Mouse (Mus musculus): ENCODE data around the gene Vangl1. TPM values are rescaled to one million over a fixed set of nuclear protein-coding genes. Genes with fewer than 3 reads are reported as not detected.

Gene Vangl1
- polyA plus RNA-seq, 1 experiment: 9.7 TPM

GRCm38 (mm10) chr3:102242854-102243253, 38.4 kb upstream of the Vangl1 start:
- H3K4me1 ChIP-seq (replicated peaks; ENCODE audit: control insufficient read depth, insufficient read depth, low read length): no peaks in the 10 kb centered on the region
- no peak overlapping the region for H3K27ac ChIP-seq (ENCODE audit: control insufficient read depth, insufficient read depth, low read length)
- no peaks in the 10 kb centered on the region for H3K27me3 ChIP-seq (ENCODE audit: control insufficient read depth, insufficient read depth, low read length)
- no peak for DNase-seq
- TF ChIP-seq POLR2A (IDR thresholded peaks at IDR 0.05; ENCODE audit: control insufficient read depth, extremely low read depth, insufficient read depth, low read length, poor library complexity): no peak
- no peak for TF ChIP-seq CTCF (IDR thresholded peaks at IDR 0.05; ENCODE audit: borderline replicate concordance, control insufficient read depth, extremely low read depth, insufficient read depth, low read length, poor library complexity)
- 48% methylated on average over 5 of the region's 5 CpGs for WGBS
- no peaks in the 10 kb centered on the region for H3K36me3 ChIP-seq (ENCODE audit: control insufficient read depth, insufficient read depth, low read length)
- H3K4me3 ChIP-seq (ENCODE audit: control insufficient read depth, insufficient read depth, low read length): no peak overlapping the region

DNA sequence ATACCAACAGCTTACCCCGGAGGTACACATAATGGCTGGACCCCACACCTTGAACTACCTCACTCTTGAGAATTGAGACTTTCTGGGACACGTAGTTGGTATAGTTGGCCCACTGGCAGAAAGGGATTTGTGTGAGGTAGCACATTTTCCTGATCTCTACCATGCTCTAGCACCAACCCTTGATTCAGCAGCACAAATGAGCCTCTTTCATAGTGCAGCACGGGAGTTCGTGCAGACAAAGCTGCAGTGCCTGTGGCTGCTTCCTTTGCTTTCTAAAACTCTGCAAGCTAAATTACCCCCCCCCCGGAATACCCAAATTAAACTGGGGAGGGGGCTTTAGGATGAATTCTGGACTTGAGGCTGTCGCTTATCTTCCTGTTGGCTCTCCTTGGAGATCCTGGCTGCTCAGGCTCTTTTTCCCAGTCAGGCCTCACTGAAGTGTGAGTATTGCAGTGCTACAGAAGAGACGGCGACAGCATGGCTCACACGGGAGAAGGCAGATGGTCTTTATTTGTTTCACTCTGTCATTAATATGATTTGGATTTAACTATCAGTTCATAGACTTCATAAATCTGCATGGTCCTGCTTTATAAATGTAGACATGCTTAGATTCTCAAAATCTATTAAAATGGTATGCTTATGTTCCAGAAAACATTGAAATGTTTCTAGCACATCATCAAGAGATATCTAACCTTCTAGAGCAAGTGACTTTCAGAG, 27.1 kb upstream of the Vangl1 start:
- TF ChIP-seq POLR2A (IDR thresholded peaks at IDR 0.05; ENCODE audit: control insufficient read depth, extremely low read depth, insufficient read depth, low read length, poor library complexity) (no peak), CTCF (IDR thresholded peaks at IDR 0.05; ENCODE audit: borderline replicate concordance, control insufficient read depth, extremely low read depth, insufficient read depth, low read length, poor library complexity) (no peak)
- H3K27ac ChIP-seq (ENCODE audit: control insufficient read depth, insufficient read depth, low read length): no peak overlapping the region
- no peak for DNase-seq
- no peak overlapping the region for H3K4me3 ChIP-seq (ENCODE audit: control insufficient read depth, insufficient read depth, low read length)
- 94% methylated on average over 9 of the region's 9 CpGs for WGBS
- H3K27me3 ChIP-seq (ENCODE audit: control insufficient read depth, insufficient read depth, low read length): no peaks in the 10 kb centered on the region
- H3K36me3 ChIP-seq (ENCODE audit: control insufficient read depth, insufficient read depth, low read length): no peaks in the 10 kb centered on the region
- no peaks in the 10 kb centered on the region for H3K4me1 ChIP-seq (replicated peaks; ENCODE audit: control insufficient read depth, insufficient read depth, low read length)

DNA sequence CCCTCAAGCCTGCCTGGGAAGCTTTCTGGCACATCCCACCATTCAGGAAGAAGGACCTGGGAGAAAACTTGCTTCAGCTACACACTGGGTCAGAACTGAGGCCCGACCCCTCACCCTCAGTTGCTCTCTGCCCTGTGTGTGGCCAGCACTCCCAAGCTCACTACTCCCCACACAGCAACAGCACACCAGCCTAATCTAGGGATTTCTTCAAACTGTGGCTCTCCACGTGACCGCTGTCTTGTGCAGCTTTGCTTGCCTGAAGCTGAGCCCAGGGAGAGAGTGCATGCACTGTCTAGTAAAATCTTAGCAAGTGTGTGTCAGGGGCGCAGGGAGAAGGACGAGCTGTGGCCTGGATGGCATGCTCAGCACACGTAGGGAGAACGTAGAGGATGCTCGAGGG, 18.3 kb upstream of the Vangl1 start:
- DNase-seq: no peak
- Histone ChIP-seq H3K36me3 (ENCODE audit: control insufficient read depth, insufficient read depth, low read length) (no peaks in the 10 kb centered on the region), H3K4me1 (replicated peaks; ENCODE audit: control insufficient read depth, insufficient read depth, low read length) (no peaks in the 10 kb centered on the region), H3K27ac (ENCODE audit: control insufficient read depth, insufficient read depth, low read length) (no peak overlapping the region), H3K4me3 (ENCODE audit: control insufficient read depth, insufficient read depth, low read length) (no peak overlapping the region), H3K27me3 (ENCODE audit: control insufficient read depth, insufficient read depth, low read length) (no peaks in the 10 kb centered on the region)
- WGBS: 93% methylated on average over 8 of the region's 8 CpGs
- TF ChIP-seq POLR2A (IDR thresholded peaks at IDR 0.05; ENCODE audit: control insufficient read depth, extremely low read depth, insufficient read depth, low read length, poor library complexity) (no peak), CTCF (IDR thresholded peaks at IDR 0.05; ENCODE audit: borderline replicate concordance, control insufficient read depth, extremely low read depth, insufficient read depth, low read length, poor library complexity) (no peak)

GRCm38 (mm10) chr3:102218301-102218700, 13.8 kb upstream of the Vangl1 start:
- 90% methylated on average over 2 of the region's 2 CpGs for WGBS
- Histone ChIP-seq H3K27me3 (ENCODE audit: control insufficient read depth, insufficient read depth, low read length) (no peaks in the 10 kb centered on the region), H3K4me3 (ENCODE audit: control insufficient read depth, insufficient read depth, low read length) (no peak overlapping the region), H3K36me3 (ENCODE audit: control insufficient read depth, insufficient read depth, low read length) (no peaks in the 10 kb centered on the region), H3K27ac (ENCODE audit: control insufficient read depth, insufficient read depth, low read length) (no peak overlapping the region), H3K4me1 (replicated peaks; ENCODE audit: control insufficient read depth, insufficient read depth, low read length) (no peaks in the 10 kb centered on the region)
- DNase-seq: no peak
- TF ChIP-seq POLR2A (IDR thresholded peaks at IDR 0.05; ENCODE audit: control insufficient read depth, extremely low read depth, insufficient read depth, low read length, poor library complexity): no peak
- no peak for TF ChIP-seq CTCF (IDR thresholded peaks at IDR 0.05; ENCODE audit: borderline replicate concordance, control insufficient read depth, extremely low read depth, insufficient read depth, low read length, poor library complexity)

GRCm38 (mm10) chr3:102214736-102215135, 10.2 kb upstream of the Vangl1 start:
- no peak overlapping the region for H3K4me3 ChIP-seq (ENCODE audit: control insufficient read depth, insufficient read depth, low read length)
- H3K36me3 ChIP-seq (ENCODE audit: control insufficient read depth, insufficient read depth, low read length): no peaks in the 10 kb centered on the region
- TF ChIP-seq CTCF (IDR thresholded peaks at IDR 0.05; ENCODE audit: borderline replicate concordance, control insufficient read depth, extremely low read depth, insufficient read depth, low read length, poor library complexity): no peak
- TF ChIP-seq POLR2A (IDR thresholded peaks at IDR 0.05; ENCODE audit: control insufficient read depth, extremely low read depth, insufficient read depth, low read length, poor library complexity): no peak
- no peaks in the 10 kb centered on the region for H3K27me3 ChIP-seq (ENCODE audit: control insufficient read depth, insufficient read depth, low read length)
- no peak for DNase-seq
- no peak overlapping the region for H3K27ac ChIP-seq (ENCODE audit: control insufficient read depth, insufficient read depth, low read length)
- H3K4me1 ChIP-seq (replicated peaks; ENCODE audit: control insufficient read depth, insufficient read depth, low read length): no peaks in the 10 kb centered on the region
- WGBS: 95% methylated on average over 4 of the region's 4 CpGs

DNA sequence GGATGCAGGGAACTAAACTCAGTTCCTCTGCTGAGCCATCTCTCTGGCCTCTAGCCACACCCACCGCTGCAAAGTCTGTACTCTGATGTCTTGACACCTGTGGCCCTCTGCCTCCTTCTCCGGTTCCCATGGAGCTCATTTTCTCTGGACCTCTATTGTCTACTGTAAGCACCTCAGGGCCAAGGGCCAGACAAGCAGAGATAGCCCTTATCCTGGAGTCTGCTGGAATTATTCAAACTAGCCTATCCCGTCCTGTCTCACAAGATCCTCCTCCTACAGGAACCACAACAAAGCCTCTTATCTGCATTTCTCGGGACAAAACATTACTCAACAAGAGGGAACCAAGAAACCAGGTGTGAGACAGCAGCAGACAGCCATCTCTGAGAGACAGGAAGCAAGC, 9.8 kb upstream of the Vangl1 start:
- no peak overlapping the region for H3K27ac ChIP-seq (ENCODE audit: control insufficient read depth, insufficient read depth, low read length)
- no peaks in the 10 kb centered on the region for H3K36me3 ChIP-seq (ENCODE audit: control insufficient read depth, insufficient read depth, low read length)
- no peaks in the 10 kb centered on the region for H3K4me1 ChIP-seq (replicated peaks; ENCODE audit: control insufficient read depth, insufficient read depth, low read length)
- no peaks in the 10 kb centered on the region for H3K27me3 ChIP-seq (ENCODE audit: control insufficient read depth, insufficient read depth, low read length)
- no peak for TF ChIP-seq CTCF (IDR thresholded peaks at IDR 0.05; ENCODE audit: borderline replicate concordance, control insufficient read depth, extremely low read depth, insufficient read depth, low read length, poor library complexity)
- H3K4me3 ChIP-seq (ENCODE audit: control insufficient read depth, insufficient read depth, low read length): no peak overlapping the region
- WGBS: 52% methylated on average over 4 of the region's 4 CpGs
- no peak for DNase-seq

DNA sequence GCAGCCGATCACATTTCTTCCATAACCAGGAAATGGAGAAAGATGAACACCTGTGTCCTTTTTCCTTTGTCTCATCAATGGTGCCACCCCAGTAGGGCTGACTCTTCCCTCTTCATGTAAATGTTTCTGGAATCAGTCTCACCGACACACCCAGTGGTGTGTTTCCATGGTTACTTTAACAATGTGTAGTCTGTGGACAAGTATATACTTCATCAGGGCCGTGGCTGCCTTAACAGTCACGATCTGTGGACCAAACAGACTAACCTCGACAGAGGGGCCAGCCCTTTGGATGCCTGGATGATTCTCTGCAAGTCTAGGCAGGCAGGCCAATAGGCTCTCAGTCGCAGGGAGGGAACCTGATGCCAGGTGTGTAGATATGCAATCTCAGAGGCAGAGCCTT, 8.4 kb upstream of the Vangl1 start:
- WGBS: 68% methylated on average over 6 of the region's 6 CpGs
- no peak for DNase-seq
- Histone ChIP-seq H3K4me3 (ENCODE audit: control insufficient read depth, insufficient read depth, low read length) (no peak overlapping the region), H3K4me1 (replicated peaks; ENCODE audit: control insufficient read depth, insufficient read depth, low read length) (no peaks in the 10 kb centered on the region), H3K27ac (ENCODE audit: control insufficient read depth, insufficient read depth, low read length) (no peak overlapping the region), H3K27me3 (ENCODE audit: control insufficient read depth, insufficient read depth, low read length) (no peaks in the 10 kb centered on the region), H3K36me3 (ENCODE audit: control insufficient read depth, insufficient read depth, low read length) (no peaks in the 10 kb centered on the region)
- TF ChIP-seq POLR2A (IDR thresholded peaks at IDR 0.05; ENCODE audit: control insufficient read depth, extremely low read depth, insufficient read depth, low read length, poor library complexity) (no peak), CTCF (IDR thresholded peaks at IDR 0.05; ENCODE audit: borderline replicate concordance, control insufficient read depth, extremely low read depth, insufficient read depth, low read length, poor library complexity) (no peak)
